Mouse (Mus musculus): ENCODE data around the gene Hs2st1. TPM values are rescaled to one million over a fixed set of nuclear protein-coding genes. Genes with fewer than 3 reads are reported as not detected.

Gene Hs2st1
- polyA plus RNA-seq, 1 experiment from 2014 or later, result 13.7 TPM

- Histone ChIP-seq H3K27me3 (ENCODE audit: poor library complexity, severe bottlenecking) (no peaks in the 10 kb centered on the region), H3K36me3 (replicated peaks) (peaks cover 7% of the 10 kb centered on the region), H3K4me1 (peaks cover 66% of the 10 kb centered on the region), H3K27ac (peak overlapping the region; percentile 58), H3K4me3 (no peak overlapping the region), H3K9me3 (peaks cover 6% of the 10 kb centered on the region; the same call in 1 of the 2 replicates)
- DNase-seq (ENCODE audit: extremely low spot score, low spot score), result no peak
- 61% methylated on average over 5 of the region's 5 CpGs for WGBS
Measured at GRCm38 (mm10) chr3:144558274-144558673, 11.7 kb downstream of the Hs2st1 start.

- DNase-seq (ENCODE audit: extremely low spot score, low spot score), result peak; percentile 26
- Histone ChIP-seq H3K27ac (peak overlapping the region; percentile 80), H3K9me3 (peaks cover 5% of the 10 kb centered on the region; the same call in 1 of the 2 replicates), H3K4me3 (peak overlapping the region; percentile 42), H3K36me3 (replicated peaks) (peaks cover 6% of the 10 kb centered on the region), H3K4me1 (peaks cover 68% of the 10 kb centered on the region), H3K27me3 (ENCODE audit: poor library complexity, severe bottlenecking) (no peaks in the 10 kb centered on the region)
- WGBS, result 3% methylated on average over 16 of the region's 16 CpGs
Measured at GRCm38 (mm10) chr3:144556625-144557324, 13.2 kb downstream of the Hs2st1 start.

GRCm38 (mm10) chr3:144555144-144555543 is 14.8 kb downstream of the Hs2st1 start:
- no peaks in the 10 kb centered on the region for H3K9me3 ChIP-seq
- H3K36me3 ChIP-seq (replicated peaks), result no peaks in the 10 kb centered on the region
- no peak overlapping the region for H3K4me3 ChIP-seq
- peaks cover 71% of the 10 kb centered on the region for H3K4me1 ChIP-seq
- WGBS, result 89% methylated on average over 7 of the region's 7 CpGs
- H3K27me3 ChIP-seq (ENCODE audit: poor library complexity, severe bottlenecking), result no peaks in the 10 kb centered on the region
- H3K27ac ChIP-seq, result no peak overlapping the region
- DNase-seq (ENCODE audit: extremely low spot score, low spot score), result no peak

- H3K27ac ChIP-seq, result peak overlapping the region; percentile 56; the same call in 1 of the 2 replicates
- no peaks in the 10 kb centered on the region for H3K36me3 ChIP-seq (replicated peaks)
- no peaks in the 10 kb centered on the region for H3K27me3 ChIP-seq (ENCODE audit: poor library complexity, severe bottlenecking)
- WGBS, result 71% methylated on average over 9 of the region's 9 CpGs
- no peak for DNase-seq (ENCODE audit: extremely low spot score, low spot score)
- peaks cover 69% of the 10 kb centered on the region for H3K4me1 ChIP-seq
- H3K4me3 ChIP-seq, result no peak overlapping the region; the same call in 1 of the 2 replicates
- no peaks in the 10 kb centered on the region for H3K9me3 ChIP-seq
Measured at GRCm38 (mm10) chr3:144554503-144554902, 15.5 kb downstream of the Hs2st1 start.

- 70% methylated on average over 7 of the region's 7 CpGs for WGBS
- Histone ChIP-seq H3K4me1 (peaks cover 63% of the 10 kb centered on the region), H3K4me3 (no peak overlapping the region), H3K27ac (no peak overlapping the region), H3K27me3 (ENCODE audit: poor library complexity, severe bottlenecking) (no peaks in the 10 kb centered on the region), H3K36me3 (replicated peaks) (no peaks in the 10 kb centered on the region), H3K9me3 (no peaks in the 10 kb centered on the region)
- no peak for DNase-seq (ENCODE audit: extremely low spot score, low spot score)
Measured at GRCm38 (mm10) chr3:144553942-144554341, 16.0 kb downstream of the Hs2st1 start.

- Histone ChIP-seq H3K27ac (no peak overlapping the region), H3K4me1 (peaks cover 47% of the 10 kb centered on the region), H3K36me3 (replicated peaks) (no peaks in the 10 kb centered on the region), H3K27me3 (ENCODE audit: poor library complexity, severe bottlenecking) (no peaks in the 10 kb centered on the region), H3K9me3 (no peaks in the 10 kb centered on the region), H3K4me3 (no peak overlapping the region)
- no peak for DNase-seq (ENCODE audit: extremely low spot score, low spot score)
- 87% methylated on average over 4 of the region's 4 CpGs for WGBS
Measured at GRCm38 (mm10) chr3:144551416-144551815, 18.6 kb downstream of the Hs2st1 start.

GRCm38 (mm10) chr3:144550659-144551058 is 19.3 kb downstream of the Hs2st1 start:
- no peak for DNase-seq (ENCODE audit: extremely low spot score, low spot score)
- no peak overlapping the region for H3K4me3 ChIP-seq
- H3K27me3 ChIP-seq (ENCODE audit: poor library complexity, severe bottlenecking), result no peaks in the 10 kb centered on the region
- no peaks in the 10 kb centered on the region for H3K36me3 ChIP-seq (replicated peaks)
- H3K9me3 ChIP-seq, result no peaks in the 10 kb centered on the region
- H3K27ac ChIP-seq, result no peak overlapping the region
- peaks cover 47% of the 10 kb centered on the region for H3K4me1 ChIP-seq
- WGBS, result 93% methylated on average over 5 of the region's 5 CpGs

- Histone ChIP-seq H3K27ac (no peak overlapping the region), H3K9me3 (no peaks in the 10 kb centered on the region), H3K4me1 (peaks cover 51% of the 10 kb centered on the region), H3K27me3 (ENCODE audit: poor library complexity, severe bottlenecking) (no peaks in the 10 kb centered on the region), H3K4me3 (no peak overlapping the region), H3K36me3 (replicated peaks) (no peaks in the 10 kb centered on the region)
- DNase-seq (ENCODE audit: extremely low spot score, low spot score), result no peak
- 92% methylated on average over 5 of the region's 5 CpGs for WGBS
Measured at GRCm38 (mm10) chr3:144550036-144550435, 19.9 kb downstream of the Hs2st1 start.

- 92% methylated on average over 7 of the region's 7 CpGs for WGBS
Measured at GRCm38 (mm10) chr3:144548186-144548845, 21.7 kb downstream of the Hs2st1 start.

GRCm38 (mm10) chr3:144546490-144546889 is 23.5 kb downstream of the Hs2st1 start:
- 68% methylated on average over 4 of the region's 4 CpGs for WGBS
- no peak overlapping the region for H3K4me3 ChIP-seq
- peaks cover 34% of the 10 kb centered on the region for H3K4me1 ChIP-seq
- H3K9me3 ChIP-seq, result no peaks in the 10 kb centered on the region
- H3K27ac ChIP-seq, result peak overlapping the region; percentile 41; the same call in 1 of the 2 replicates
- no peak for DNase-seq (ENCODE audit: extremely low spot score, low spot score)
- H3K36me3 ChIP-seq (replicated peaks), result no peaks in the 10 kb centered on the region
- H3K27me3 ChIP-seq (ENCODE audit: poor library complexity, severe bottlenecking), result no peaks in the 10 kb centered on the region

More at GRCm38 (mm10) chr3:144548186-144548845, 21.7 kb downstream of the Hs2st1 start:
- H3K4me1 ChIP-seq, result peaks cover 43% of the 10 kb centered on the region
- H3K36me3 ChIP-seq (replicated peaks), result no peaks in the 10 kb centered on the region
- no peaks in the 10 kb centered on the region for H3K9me3 ChIP-seq
- no peaks in the 10 kb centered on the region for H3K27me3 ChIP-seq (ENCODE audit: poor library complexity, severe bottlenecking)
- no peak overlapping the region for H3K4me3 ChIP-seq
- no peak overlapping the region for H3K27ac ChIP-seq
- DNase-seq (ENCODE audit: extremely low spot score, low spot score), result no peak

GRCm38 (mm10) chr3:144545832-144546231 is 24.1 kb downstream of the Hs2st1 start:
- H3K27ac ChIP-seq, result no peak overlapping the region
- 54% methylated on average over 4 of the region's 4 CpGs for WGBS
- peaks cover 28% of the 10 kb centered on the region for H3K4me1 ChIP-seq
- H3K27me3 ChIP-seq (ENCODE audit: poor library complexity, severe bottlenecking), result no peaks in the 10 kb centered on the region
- no peak overlapping the region for H3K4me3 ChIP-seq
- H3K9me3 ChIP-seq, result no peaks in the 10 kb centered on the region
- no peaks in the 10 kb centered on the region for H3K36me3 ChIP-seq (replicated peaks)
- DNase-seq (ENCODE audit: extremely low spot score, low spot score), result no peak

- no peaks in the 10 kb centered on the region for H3K9me3 ChIP-seq
- H3K27ac ChIP-seq, result 0 out of 2 replicates have a peak overlapping the region, but pooled peaks have one; percentile 25
- no peak for DNase-seq (ENCODE audit: extremely low spot score, low spot score)
- H3K27me3 ChIP-seq (ENCODE audit: poor library complexity, severe bottlenecking), result no peaks in the 10 kb centered on the region
- no peaks in the 10 kb centered on the region for H3K36me3 ChIP-seq (replicated peaks)
- H3K4me1 ChIP-seq, result peaks cover 28% of the 10 kb centered on the region
- 93% methylated on average over 7 of the region's 7 CpGs for WGBS
- no peak overlapping the region for H3K4me3 ChIP-seq
Measured at GRCm38 (mm10) chr3:144545152-144545551, 24.8 kb downstream of the Hs2st1 start.

GRCm38 (mm10) chr3:144541906-144542438 is 28.0 kb downstream of the Hs2st1 start:
- no peak for DNase-seq (ENCODE audit: extremely low spot score, low spot score)
- WGBS, result 91% methylated on average over 6 of the region's 6 CpGs
- no peaks in the 10 kb centered on the region for H3K36me3 ChIP-seq (replicated peaks)
- no peak overlapping the region for H3K27ac ChIP-seq
- H3K4me1 ChIP-seq, result peaks cover 31% of the 10 kb centered on the region
- no peaks in the 10 kb centered on the region for H3K27me3 ChIP-seq (ENCODE audit: poor library complexity, severe bottlenecking)
- no peak overlapping the region for H3K4me3 ChIP-seq
- H3K9me3 ChIP-seq, result no peaks in the 10 kb centered on the region

All from forebrain, embryonic 10.5 days (tissue).